Mouse (Mus musculus) gastrocnemius, adult 18-20 months (tissue): ENCODE results near the gene Gmcl1. TPM values are rescaled to one million over a fixed set of nuclear protein-coding genes. Genes with fewer than 3 reads are reported as not detected.

Experiments
- DNase-seq: peaks from one replicate; pipeline ENCODE4 v3.0.0; 2021; ENCODE audit warnings: low spot score
- long read RNA-seq, 2 experiments: library from polyadenylated mRNA; stranded (forward); transcript quantifications; one replicate each; pipeline ENCODE4 v2.0.0; 2021
- total RNA-seq, 2 experiments: library from RNA; stranded (reverse); gene quantifications; 2 replicates each; pipeline ENCODE4 v1.2.3; 2021

The Gmcl1 gene
- total RNA-seq = 1 to 10 TPM; 1.9 to 2.2 TPM
- long read RNA-seq, experiment 1, transcript Gmcl1-201 (14 exons, 2,949 nt) = major isoform, 12 of 15 reads
- long read RNA-seq, experiment 1, partial matches to known transcripts = 1 of 15 reads
- long read RNA-seq, experiment 1, other reads (novel, unspliced or antisense) = 1 of 15 reads
- long read RNA-seq, experiment 2, partial matches to known transcripts = 0 of 5 reads
- long read RNA-seq, experiment 2, other reads (novel, unspliced or antisense) = 2 of 5 reads

- DNase-seq = peak; percentile 92
Observed at GRCm38 (mm10) chr6:86733183-86733876, at the start of gene Gmcl1. Gene Gmcl1 (minus strand): TSS chr6:86733383.

GRCm38 (mm10) chr6:86782342-86782741 is 49.2 kb upstream of the Gmcl1 start:
- no peak for DNase-seq

- no peak for DNase-seq
Observed at GRCm38 (mm10) chr6:86781361-86781957, 48.3 kb upstream of the Gmcl1 start.

GRCm38 (mm10) chr6:86778910-86779594 is 45.9 kb upstream of the Gmcl1 start:
- no peak for DNase-seq

- DNase-seq = no peak
Observed at GRCm38 (mm10) chr6:86777181-86777580, 44.0 kb upstream of the Gmcl1 start.

- no peak for DNase-seq
Observed at GRCm38 (mm10) chr6:86776706-86777071, 43.5 kb upstream of the Gmcl1 start.

- peak; percentile 83 for DNase-seq
Observed at GRCm38 (mm10) chr6:86776001-86776705, 43.0 kb upstream of the Gmcl1 start.

- no peak for DNase-seq
Observed at GRCm38 (mm10) chr6:86774937-86775336, 41.8 kb upstream of the Gmcl1 start.

- no peak for DNase-seq
Observed at GRCm38 (mm10) chr6:86773830-86774229, 40.6 kb upstream of the Gmcl1 start.

- peak; percentile 76 for DNase-seq
Observed at GRCm38 (mm10) chr6:86772631-86773030, 39.4 kb upstream of the Gmcl1 start.

GRCm38 (mm10) chr6:86768938-86769337 is 35.8 kb upstream of the Gmcl1 start:
- DNase-seq = no peak

- DNase-seq = peak; percentile 33
Observed at GRCm38 (mm10) chr6:86768186-86768776, 35.1 kb upstream of the Gmcl1 start.

- no peak for DNase-seq
Observed at GRCm38 (mm10) chr6:86767465-86767864, 34.3 kb upstream of the Gmcl1 start.

GRCm38 (mm10) chr6:86765637-86766059 is 32.5 kb upstream of the Gmcl1 start:
- DNase-seq = no peak

GRCm38 (mm10) chr6:86754105-86754863 is 21.1 kb upstream of the Gmcl1 start:
- DNase-seq = no peak

GRCm38 (mm10) chr6:86752843-86753485 is 19.8 kb upstream of the Gmcl1 start:
- no peak for DNase-seq

GRCm38 (mm10) chr6:86750961-86751360 is 17.8 kb upstream of the Gmcl1 start:
- DNase-seq = no peak

- DNase-seq = no peak
Observed at GRCm38 (mm10) chr6:86749817-86750216, 16.6 kb upstream of the Gmcl1 start.

- DNase-seq = peak; percentile 51
Observed at GRCm38 (mm10) chr6:86747171-86747570, 14.0 kb upstream of the Gmcl1 start.

- no peak for DNase-seq
Observed at GRCm38 (mm10) chr6:86740652-86741051, 7.5 kb upstream of the Gmcl1 start.
